Mouse (Mus musculus) liver, embryonic 13.5 days (tissue): ENCODE data around the gene 4930442H23Rik. TPM values are rescaled to one million over a fixed set of nuclear protein-coding genes. Genes with fewer than 3 reads are reported as not detected.

Experiments
- ATAC-seq: fragments of 200-750 bp; cut with Nextera tagmentation; 2 replicates; pipeline ENCODE4 v1.8.0; 2017; ENCODE audit warnings: low read depth, mild to moderate bottlenecking, moderate number of reproducible peaks, moderate library complexity
- DNase-seq: peaks from one replicate; pipeline ENCODE4 v3.0.0; 2022
- H3K27ac ChIP-seq: fragments of 300-500 bp; sonication (generic); 2 replicates; pipeline ENCODE4 v1.5.1; 2015; ENCODE audit warnings: moderate library complexity, mild to moderate bottlenecking, inconsistent platforms
- H3K27me3 ChIP-seq: fragments of 300-500 bp; sonication (generic); 2 replicates; pipeline ENCODE4 v1.6.1; 2015; ENCODE audit warnings: mild to moderate bottlenecking, inconsistent platforms
- H3K36me3 ChIP-seq: fragments of 300-500 bp; sonication (generic); 2 replicates; pipeline ENCODE4 v1.6.1; 2015; ENCODE audit warnings: mild to moderate bottlenecking, inconsistent platforms
- H3K4me1 ChIP-seq: fragments of 300-500 bp; sonication (generic); replicated peaks from 2 replicates; pipeline ENCODE4 v1.6.1; 2015; ENCODE audit warnings: inconsistent platforms
- H3K4me2 ChIP-seq: fragments of 300-500 bp; sonication (generic); 2 replicates; pipeline ENCODE4 v1.6.1; 2015; ENCODE audit warnings: inconsistent platforms, mild to moderate bottlenecking, moderate library complexity
- H3K4me3 ChIP-seq: fragments of 300-500 bp; sonication (generic); replicated peaks from 2 replicates; pipeline ENCODE4 v1.5.1; 2015; ENCODE audit warnings: mild to moderate bottlenecking, inconsistent platforms
- H3K9ac ChIP-seq: fragments of 300-500 bp; sonication (generic); 2 replicates; pipeline ENCODE4 v1.6.1; 2015; ENCODE audit warnings: mild to moderate bottlenecking, inconsistent platforms
- H3K9me3 ChIP-seq: fragments of 300-500 bp; sonication (generic); replicated peaks from 2 replicates; pipeline ENCODE4 v1.6.1; 2016; ENCODE audit warnings: inconsistent platforms
- WGBS: fragments of 180-500 bp; shearing (Covaris S2); methylation state at CpG from one replicate; pipeline ENCODE4 v1.1.7; 2015; ENCODE audit not compliant: insufficient replicate concordance; 5-methylcytosine and 5-hydroxymethylcytosine counted together
- polyA plus RNA-seq: library from polyadenylated mRNA; unstranded; fragments of >200 nt; fragmentation: Nextera tagmentation; extraction: Ambion mirVana; gene quantifications from 2 replicates; pipeline ENCODE4 v1.2.1, GENCODE M21; 2015

Gene 4930442H23Rik
- polyA plus RNA-seq, 1 experiment from 2014 or later, result not detected

DNA sequence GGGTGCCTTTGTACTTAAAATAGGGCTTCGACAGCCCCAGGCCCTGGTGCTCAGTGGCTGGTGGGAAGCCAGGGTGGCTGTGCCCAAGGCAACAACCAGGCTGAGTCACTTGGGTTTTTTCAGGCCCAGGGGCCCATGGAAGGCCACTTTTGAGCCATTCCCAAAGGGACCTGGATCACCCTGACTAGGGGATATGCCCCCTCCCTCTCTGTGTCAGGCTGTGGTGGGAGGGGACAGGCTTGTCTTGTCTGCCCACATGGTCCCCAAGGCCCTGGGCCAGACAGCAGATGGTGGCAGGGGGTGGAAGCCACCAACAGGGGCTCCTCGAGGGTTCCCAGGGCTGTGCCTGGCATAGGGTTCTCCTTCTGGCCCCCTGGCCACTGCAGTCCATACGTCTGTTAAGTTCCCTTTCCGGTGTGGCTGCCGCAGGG is 41.1 kb downstream of the 4930442H23Rik start:
- Histone ChIP-seq H3K9me3 (no peaks in the 10 kb centered on the region), H3K27ac (peak overlapping the region; percentile 88), H3K4me2 (peak overlapping the region; percentile 29; the same call in 1 of the 2 replicates), H3K4me1 (peaks cover 88% of the 10 kb centered on the region), H3K36me3 (peaks cover 88% of the 10 kb centered on the region), H3K27me3 (no peaks in the 10 kb centered on the region), H3K9ac (peak overlapping the region; percentile 94; the same call in 1 of the 2 replicates), H3K4me3 (no peak overlapping the region)
- ATAC-seq (no peak), DNase-seq (no peak)
- 66% methylated on average over 5 of the region's 5 CpGs for WGBS

- H3K4me3 ChIP-seq, result peak overlapping the region; percentile 92
- no peaks in the 10 kb centered on the region for H3K27me3 ChIP-seq
- ATAC-seq (no peak), DNase-seq (no peak)
- no peaks in the 10 kb centered on the region for H3K9me3 ChIP-seq
- H3K27ac ChIP-seq, result peak overlapping the region; percentile 88
- 81% methylated on average over 7 of the region's 7 CpGs for WGBS
- H3K9ac ChIP-seq, result peak overlapping the region; percentile 94
- peaks cover 84% of the 10 kb centered on the region for H3K4me1 ChIP-seq
- peaks cover 79% of the 10 kb centered on the region for H3K36me3 ChIP-seq
- H3K4me2 ChIP-seq, result peak overlapping the region; percentile 99
Observed at GRCm38 (mm10) chr10:81141455-81142210, 42.0 kb downstream of the 4930442H23Rik start.

- peak overlapping the region; percentile 92 for H3K4me3 ChIP-seq
- H3K27ac ChIP-seq, result peak overlapping the region; percentile 88
- H3K9ac ChIP-seq, result peak overlapping the region; percentile 94
- ATAC-seq (no peak), DNase-seq (no peak)
- peak overlapping the region; percentile 99 for H3K4me2 ChIP-seq
- H3K4me1 ChIP-seq, result peaks cover 77% of the 10 kb centered on the region
- H3K9me3 ChIP-seq, result no peaks in the 10 kb centered on the region
- 35% methylated on average over 10 of the region's 10 CpGs for WGBS
- no peaks in the 10 kb centered on the region for H3K27me3 ChIP-seq
- peaks cover 71% of the 10 kb centered on the region for H3K36me3 ChIP-seq
Observed at GRCm38 (mm10) chr10:81140717-81141454, 42.8 kb downstream of the 4930442H23Rik start.

- no peak for DNase-seq
- 38% methylated on average over 8 of the region's 8 CpGs for WGBS
Observed at GRCm38 (mm10) chr10:81140005-81140404, 43.6 kb downstream of the 4930442H23Rik start.

GRCm38 (mm10) chr10:81139529-81139846 is 44.2 kb downstream of the 4930442H23Rik start:
- H3K9me3 ChIP-seq, result no peaks in the 10 kb centered on the region
- DNase-seq (no peak), ATAC-seq (no peak)
- peaks cover 57% of the 10 kb centered on the region for H3K36me3 ChIP-seq
- no peaks in the 10 kb centered on the region for H3K27me3 ChIP-seq
- peak overlapping the region; percentile 92 for H3K4me3 ChIP-seq
- 55% methylated on average over 4 of the region's 4 CpGs for WGBS
- peak overlapping the region; percentile 94 for H3K9ac ChIP-seq
- H3K4me2 ChIP-seq, result peak overlapping the region; percentile 99
- H3K27ac ChIP-seq, result peak overlapping the region; percentile 88
- H3K4me1 ChIP-seq, result peaks cover 77% of the 10 kb centered on the region

More at GRCm38 (mm10) chr10:81140005-81140404, 43.6 kb downstream of the 4930442H23Rik start:
- Histone ChIP-seq H3K9ac (peak overlapping the region; percentile 94), H3K4me3 (peak overlapping the region; percentile 92), H3K9me3 (no peaks in the 10 kb centered on the region), H3K27ac (peak overlapping the region; percentile 88), H3K36me3 (peaks cover 63% of the 10 kb centered on the region), H3K4me2 (peak overlapping the region; percentile 99), H3K27me3 (no peaks in the 10 kb centered on the region), H3K4me1 (peaks cover 77% of the 10 kb centered on the region)
- no peak for ATAC-seq

DNA sequence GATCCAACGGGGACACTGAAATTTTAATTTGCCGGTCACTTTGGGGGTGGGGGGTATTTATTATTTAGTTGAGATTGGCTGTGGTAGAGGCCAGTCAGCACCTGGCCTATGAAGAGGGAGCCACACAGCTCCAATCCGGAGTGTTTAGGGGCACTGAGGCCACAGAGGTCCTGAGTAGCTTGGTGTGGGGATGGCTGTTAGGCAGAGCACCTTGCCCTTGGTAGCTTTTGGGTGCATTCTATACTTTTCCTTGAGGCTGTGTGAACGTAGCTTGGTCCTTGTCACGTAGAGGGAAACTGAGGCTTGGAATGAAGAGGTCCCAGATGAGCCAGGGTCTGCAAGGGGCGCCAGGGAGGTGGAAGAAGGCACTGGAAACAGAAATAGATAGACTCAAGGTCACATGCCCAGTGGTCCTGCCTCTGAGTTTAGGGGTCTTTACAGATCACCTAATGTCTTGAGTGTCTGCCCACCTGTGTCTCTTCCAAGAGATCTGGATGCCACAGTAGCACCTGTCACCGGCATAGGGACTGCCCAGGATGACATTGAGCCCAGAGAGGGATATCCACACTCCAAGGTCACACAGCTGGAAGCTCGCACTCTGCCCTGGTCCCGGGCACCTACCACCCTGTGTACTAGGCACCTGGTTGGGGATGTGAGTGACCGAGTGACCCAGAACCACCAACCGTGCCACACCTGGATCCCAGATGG is 44.7 kb downstream of the 4930442H23Rik start:
- H3K4me2 ChIP-seq, result peak overlapping the region; percentile 99
- no peak for DNase-seq
- no peak for ATAC-seq
- peak overlapping the region; percentile 88 for H3K27ac ChIP-seq
- H3K4me3 ChIP-seq, result peak overlapping the region; percentile 92
- H3K9ac ChIP-seq, result peak overlapping the region; percentile 94
- H3K4me1 ChIP-seq, result peaks cover 77% of the 10 kb centered on the region
- H3K36me3 ChIP-seq, result peaks cover 52% of the 10 kb centered on the region
- no peaks in the 10 kb centered on the region for H3K27me3 ChIP-seq
- no peaks in the 10 kb centered on the region for H3K9me3 ChIP-seq
- WGBS, result 48% methylated on average over 11 of the region's 11 CpGs

DNA sequence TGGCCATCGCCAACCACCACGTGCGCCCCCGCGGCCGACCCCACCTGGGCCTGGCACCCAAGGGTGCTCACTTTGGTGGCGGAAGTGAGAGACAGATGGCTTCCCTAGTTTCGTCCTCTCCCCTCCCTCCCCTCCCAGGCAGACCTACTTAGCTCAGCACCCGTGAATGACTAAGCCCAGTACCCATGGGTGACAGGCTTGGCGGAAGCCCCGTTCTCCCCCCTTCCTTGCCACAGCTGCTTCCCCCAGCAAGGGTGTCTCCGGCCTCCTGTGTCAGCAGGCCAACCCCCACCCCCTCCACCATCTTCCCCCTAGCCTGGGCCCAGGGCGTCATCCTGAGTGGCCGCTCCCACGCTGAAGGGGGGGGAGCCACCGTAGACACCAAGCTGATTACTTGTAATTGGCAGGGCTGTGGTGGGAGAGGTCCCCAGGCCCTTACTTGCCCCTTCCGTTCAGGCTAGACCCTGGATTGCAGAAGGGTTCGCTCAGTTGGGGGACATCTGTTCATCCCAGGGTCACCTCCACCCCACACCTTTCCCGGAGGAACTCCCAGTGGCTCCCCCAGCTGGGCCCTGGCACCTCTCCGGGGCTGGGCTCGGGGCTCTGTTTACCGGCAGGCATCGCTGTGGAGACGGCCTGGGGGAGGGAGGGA is 45.4 kb downstream of the 4930442H23Rik start:
- ATAC-seq (no peak), DNase-seq (no peak)
- H3K27me3 ChIP-seq, result no peaks in the 10 kb centered on the region
- peaks cover 45% of the 10 kb centered on the region for H3K36me3 ChIP-seq
- H3K27ac ChIP-seq, result peak overlapping the region; percentile 88
- no peaks in the 10 kb centered on the region for H3K9me3 ChIP-seq
- peak overlapping the region; percentile 92 for H3K4me3 ChIP-seq
- peak overlapping the region; percentile 94 for H3K9ac ChIP-seq
- peaks cover 77% of the 10 kb centered on the region for H3K4me1 ChIP-seq
- WGBS, result under 1% methylated on average over 24 of the region's 24 CpGs
- peak overlapping the region; percentile 99 for H3K4me2 ChIP-seq

DNA sequence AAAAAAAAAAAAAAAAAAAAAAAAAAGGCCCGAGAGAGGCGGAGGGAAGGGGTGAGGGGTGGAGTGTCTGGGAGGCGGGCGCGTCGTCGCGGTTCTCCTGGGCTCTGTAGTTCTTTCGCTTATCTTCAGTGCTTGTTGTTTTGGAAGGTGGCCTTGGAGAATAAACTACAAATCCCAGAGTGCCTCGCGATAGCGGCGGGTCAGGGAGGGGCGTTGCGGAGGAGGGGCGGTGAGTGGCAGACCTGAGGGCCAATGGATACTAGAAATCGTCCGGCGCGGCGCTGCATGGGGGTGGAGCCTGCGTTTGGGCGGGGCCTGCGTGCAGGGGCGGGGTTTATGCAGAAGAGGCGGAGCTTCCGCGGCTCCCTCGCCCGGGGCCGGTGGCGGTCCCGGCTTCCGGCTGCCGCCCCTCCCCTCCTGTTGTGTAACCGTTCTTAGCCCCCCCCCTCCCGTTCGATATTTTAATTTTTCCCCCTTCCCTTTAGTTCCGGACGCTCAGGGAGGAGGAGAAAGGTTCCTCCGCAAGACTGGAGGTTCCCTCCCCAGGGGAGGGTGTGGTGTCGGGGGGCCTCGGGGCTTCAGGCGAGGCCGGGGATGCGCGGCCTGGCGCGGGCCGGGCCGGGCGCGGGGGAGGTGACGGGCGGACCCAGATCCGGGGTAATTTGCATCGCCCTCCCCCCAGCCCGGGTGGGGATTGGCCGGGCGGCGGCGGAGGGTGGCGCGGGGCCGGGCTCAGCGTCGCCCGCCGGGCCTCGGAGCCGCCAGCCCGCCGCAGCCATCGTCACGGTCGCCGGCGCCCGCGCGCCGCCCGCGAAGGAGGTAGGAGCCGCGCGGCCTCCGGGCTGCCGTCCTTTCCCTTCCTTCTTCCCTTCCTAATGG is 46.2 kb downstream of the 4930442H23Rik start:
- Histone ChIP-seq H3K9me3 (no peaks in the 10 kb centered on the region), H3K9ac (peak overlapping the region; percentile 97), H3K27me3 (no peaks in the 10 kb centered on the region), H3K4me3 (peak overlapping the region; percentile 92), H3K4me1 (peaks cover 75% of the 10 kb centered on the region), H3K36me3 (peaks cover 37% of the 10 kb centered on the region), H3K27ac (peak overlapping the region; percentile 99), H3K4me2 (peak overlapping the region; percentile 99)
- WGBS, result 1% methylated on average over 74 of the region's 89 CpGs
- DNase-seq (peak; percentile 99), ATAC-seq (peak; percentile 76)

DNA sequence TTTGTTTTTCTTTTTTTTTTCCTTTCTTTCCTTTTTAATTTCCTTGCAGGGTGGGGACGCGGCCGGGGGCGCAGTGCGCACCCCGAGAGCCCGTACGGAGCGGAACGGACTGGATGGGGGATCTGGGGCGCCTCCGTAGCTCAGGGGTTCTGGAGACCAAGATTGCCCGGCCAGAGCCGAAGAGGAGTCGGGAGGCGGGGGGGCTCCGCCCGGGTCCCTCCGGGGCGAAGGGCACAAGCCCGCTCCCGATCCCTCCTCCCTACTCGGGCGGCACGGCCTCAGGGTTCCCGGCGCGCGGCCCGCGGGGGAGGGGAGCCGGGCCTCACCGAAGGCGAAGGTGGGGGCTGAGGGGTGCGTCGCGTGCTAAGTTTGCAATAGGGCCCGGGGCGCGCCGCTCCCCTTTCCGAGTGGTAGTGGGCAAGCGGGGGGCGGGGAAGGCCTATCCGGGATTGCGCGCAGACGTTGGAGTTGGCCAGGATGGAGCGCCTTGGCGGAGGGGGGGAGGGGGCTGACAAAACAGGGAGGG is 46.9 kb downstream of the 4930442H23Rik start:
- Histone ChIP-seq H3K9me3 (no peaks in the 10 kb centered on the region), H3K9ac (peak overlapping the region; percentile 97), H3K36me3 (peaks cover 31% of the 10 kb centered on the region), H3K27ac (peak overlapping the region; percentile 99), H3K27me3 (no peaks in the 10 kb centered on the region), H3K4me1 (peaks cover 68% of the 10 kb centered on the region), H3K4me2 (peak overlapping the region; percentile 95), H3K4me3 (peak overlapping the region; percentile 92)
- WGBS, result under 1% methylated on average over 48 of the region's 50 CpGs
- peak; percentile 75 for DNase-seq
- peak; percentile 3; the same call in 1 of the 2 replicates for ATAC-seq
